Mouse (Mus musculus): ENCODE data around the gene Cnpy1. TPM values are rescaled to one million over a fixed set of nuclear protein-coding genes. Genes with fewer than 3 reads are reported as not detected.
A peak's percentile ranks its signal among the peaks of the same experiment; 100 is the strongest.

Gene Cnpy1
- polyA plus RNA-seq, 1 experiment from 2014 or later: 34.3 TPM

GRCm38 (mm10) chr5:28267576-28267975 lies 22.0 kb upstream of the Cnpy1 start:
- H3K27me3 ChIP-seq (ENCODE audit: control insufficient read depth, insufficient read depth, low read depth, low read length): no peaks in the 10 kb centered on the region
- no peaks in the 10 kb centered on the region for H3K36me3 ChIP-seq (ENCODE audit: control insufficient read depth, insufficient read depth, low read length)
- no peak overlapping the region for H3K4me3 ChIP-seq (ENCODE audit: low read depth, low read length)
- 42% methylated on average over 2 of the region's 2 CpGs for WGBS
- H3K4me2 ChIP-seq (ENCODE audit: low read length): no peak overlapping the region
- H3K4me1 ChIP-seq (ENCODE audit: control insufficient read depth, insufficient read depth, low read length): no peaks in the 10 kb centered on the region
- no peak overlapping the region for H3K27ac ChIP-seq (ENCODE audit: low read length)
- H3K9ac ChIP-seq (ENCODE audit: low read depth, low read length): no peak overlapping the region
- no peaks in the 10 kb centered on the region for H3K9me3 ChIP-seq (replicated peaks; ENCODE audit: control insufficient read depth, low read length, poor library complexity, severe bottlenecking)
- ATAC-seq: no peak

- H3K9ac ChIP-seq (ENCODE audit: low read depth, low read length): no peak overlapping the region
- H3K36me3 ChIP-seq (ENCODE audit: control insufficient read depth, insufficient read depth, low read length): no peaks in the 10 kb centered on the region
- no peak for ATAC-seq
- no peak overlapping the region for H3K4me2 ChIP-seq (ENCODE audit: low read length)
- no peak overlapping the region for H3K27ac ChIP-seq (ENCODE audit: low read length)
- H3K4me1 ChIP-seq (ENCODE audit: control insufficient read depth, insufficient read depth, low read length): no peaks in the 10 kb centered on the region
- no peak overlapping the region for H3K4me3 ChIP-seq (ENCODE audit: low read depth, low read length)
- H3K9me3 ChIP-seq (replicated peaks; ENCODE audit: control insufficient read depth, low read length, poor library complexity, severe bottlenecking): no peaks in the 10 kb centered on the region
- H3K27me3 ChIP-seq (ENCODE audit: control insufficient read depth, insufficient read depth, low read depth, low read length): no peaks in the 10 kb centered on the region
Observed at GRCm38 (mm10) chr5:28265653-28266052, 20.0 kb upstream of the Cnpy1 start.

GRCm38 (mm10) chr5:28263852-28264251 lies 18.2 kb upstream of the Cnpy1 start:
- H3K9me3 ChIP-seq (replicated peaks; ENCODE audit: control insufficient read depth, low read length, poor library complexity, severe bottlenecking): no peaks in the 10 kb centered on the region
- no peak overlapping the region for H3K4me3 ChIP-seq (ENCODE audit: low read depth, low read length)
- H3K9ac ChIP-seq (ENCODE audit: low read depth, low read length): no peak overlapping the region
- H3K27ac ChIP-seq (ENCODE audit: low read length): no peak overlapping the region
- ATAC-seq: no peak
- H3K36me3 ChIP-seq (ENCODE audit: control insufficient read depth, insufficient read depth, low read length): no peaks in the 10 kb centered on the region
- H3K4me2 ChIP-seq (ENCODE audit: low read length): no peak overlapping the region
- H3K4me1 ChIP-seq (ENCODE audit: control insufficient read depth, insufficient read depth, low read length): no peaks in the 10 kb centered on the region
- WGBS: 16% methylated on average over 1 of the region's 1 CpGs
- no peaks in the 10 kb centered on the region for H3K27me3 ChIP-seq (ENCODE audit: control insufficient read depth, insufficient read depth, low read depth, low read length)

- H3K4me1 ChIP-seq (ENCODE audit: control insufficient read depth, insufficient read depth, low read length): no peaks in the 10 kb centered on the region
- no peak overlapping the region for H3K9ac ChIP-seq (ENCODE audit: low read depth, low read length)
- WGBS: 91% methylated on average over 5 of the region's 5 CpGs
- H3K36me3 ChIP-seq (ENCODE audit: control insufficient read depth, insufficient read depth, low read length): no peaks in the 10 kb centered on the region
- no peak overlapping the region for H3K4me3 ChIP-seq (ENCODE audit: low read depth, low read length)
- no peaks in the 10 kb centered on the region for H3K9me3 ChIP-seq (replicated peaks; ENCODE audit: control insufficient read depth, low read length, poor library complexity, severe bottlenecking)
- ATAC-seq: no peak
- H3K4me2 ChIP-seq (ENCODE audit: low read length): no peak overlapping the region
- H3K27ac ChIP-seq (ENCODE audit: low read length): no peak overlapping the region
- no peaks in the 10 kb centered on the region for H3K27me3 ChIP-seq (ENCODE audit: control insufficient read depth, insufficient read depth, low read depth, low read length)
Observed at GRCm38 (mm10) chr5:28262070-28262469, 16.5 kb upstream of the Cnpy1 start.

- WGBS: 86% methylated on average over 1 of the region's 1 CpGs
- H3K4me2 ChIP-seq (ENCODE audit: low read length): no peak overlapping the region
- no peaks in the 10 kb centered on the region for H3K4me1 ChIP-seq (ENCODE audit: control insufficient read depth, insufficient read depth, low read length)
Observed at GRCm38 (mm10) chr5:28259939-28260338, 14.3 kb upstream of the Cnpy1 start.

GRCm38 (mm10) chr5:28259385-28259784 lies 13.8 kb upstream of the Cnpy1 start:
- no peak overlapping the region for H3K27ac ChIP-seq (ENCODE audit: low read length)
- no peaks in the 10 kb centered on the region for H3K9me3 ChIP-seq (replicated peaks; ENCODE audit: control insufficient read depth, low read length, poor library complexity, severe bottlenecking)
- H3K4me1 ChIP-seq (ENCODE audit: control insufficient read depth, insufficient read depth, low read length): no peaks in the 10 kb centered on the region
- ATAC-seq: no peak
- no peak overlapping the region for H3K4me2 ChIP-seq (ENCODE audit: low read length)
- no peaks in the 10 kb centered on the region for H3K36me3 ChIP-seq (ENCODE audit: control insufficient read depth, insufficient read depth, low read length)
- 65% methylated on average over 1 of the region's 1 CpGs for WGBS
- H3K9ac ChIP-seq (ENCODE audit: low read depth, low read length): no peak overlapping the region
- no peak overlapping the region for H3K4me3 ChIP-seq (ENCODE audit: low read depth, low read length)
- no peaks in the 10 kb centered on the region for H3K27me3 ChIP-seq (ENCODE audit: control insufficient read depth, insufficient read depth, low read depth, low read length)

More at GRCm38 (mm10) chr5:28259939-28260338, 14.3 kb upstream of the Cnpy1 start:
- no peak overlapping the region for H3K27ac ChIP-seq (ENCODE audit: low read length)
- no peaks in the 10 kb centered on the region for H3K9me3 ChIP-seq (replicated peaks; ENCODE audit: control insufficient read depth, low read length, poor library complexity, severe bottlenecking)
- no peak for ATAC-seq
- no peak overlapping the region for H3K9ac ChIP-seq (ENCODE audit: low read depth, low read length)
- no peaks in the 10 kb centered on the region for H3K36me3 ChIP-seq (ENCODE audit: control insufficient read depth, insufficient read depth, low read length)
- H3K27me3 ChIP-seq (ENCODE audit: control insufficient read depth, insufficient read depth, low read depth, low read length): no peaks in the 10 kb centered on the region
- no peak overlapping the region for H3K4me3 ChIP-seq (ENCODE audit: low read depth, low read length)

GRCm38 (mm10) chr5:28257816-28258215 lies 12.2 kb upstream of the Cnpy1 start:
- H3K27ac ChIP-seq (ENCODE audit: low read length): no peak overlapping the region
- no peaks in the 10 kb centered on the region for H3K27me3 ChIP-seq (ENCODE audit: control insufficient read depth, insufficient read depth, low read depth, low read length)
- ATAC-seq: no peak
- 81% methylated on average over 4 of the region's 4 CpGs for WGBS
- no peak overlapping the region for H3K9ac ChIP-seq (ENCODE audit: low read depth, low read length)
- H3K9me3 ChIP-seq (replicated peaks; ENCODE audit: control insufficient read depth, low read length, poor library complexity, severe bottlenecking): no peaks in the 10 kb centered on the region
- H3K36me3 ChIP-seq (ENCODE audit: control insufficient read depth, insufficient read depth, low read length): no peaks in the 10 kb centered on the region
- H3K4me3 ChIP-seq (ENCODE audit: low read depth, low read length): no peak overlapping the region
- no peaks in the 10 kb centered on the region for H3K4me1 ChIP-seq (ENCODE audit: control insufficient read depth, insufficient read depth, low read length)
- H3K4me2 ChIP-seq (ENCODE audit: low read length): no peak overlapping the region

GRCm38 (mm10) chr5:28252999-28253398 lies 7.4 kb upstream of the Cnpy1 start:
- no peak overlapping the region for H3K4me3 ChIP-seq (ENCODE audit: low read depth, low read length)
- peaks cover 9% of the 10 kb centered on the region for H3K4me1 ChIP-seq (ENCODE audit: control insufficient read depth, insufficient read depth, low read length)
- H3K27ac ChIP-seq (ENCODE audit: low read length): no peak overlapping the region
- no peak overlapping the region for H3K4me2 ChIP-seq (ENCODE audit: low read length)
- no peak for ATAC-seq
- H3K27me3 ChIP-seq (ENCODE audit: control insufficient read depth, insufficient read depth, low read depth, low read length): no peaks in the 10 kb centered on the region
- H3K9ac ChIP-seq (ENCODE audit: low read depth, low read length): no peak overlapping the region
- H3K36me3 ChIP-seq (ENCODE audit: control insufficient read depth, insufficient read depth, low read length): no peaks in the 10 kb centered on the region
- no peaks in the 10 kb centered on the region for H3K9me3 ChIP-seq (replicated peaks; ENCODE audit: control insufficient read depth, low read length, poor library complexity, severe bottlenecking)
- 85% methylated on average over 4 of the region's 4 CpGs for WGBS

GRCm38 (mm10) chr5:28252260-28252659 lies 6.7 kb upstream of the Cnpy1 start:
- no peak overlapping the region for H3K9ac ChIP-seq (ENCODE audit: low read depth, low read length)
- no peaks in the 10 kb centered on the region for H3K36me3 ChIP-seq (ENCODE audit: control insufficient read depth, insufficient read depth, low read length)
- H3K27ac ChIP-seq (ENCODE audit: low read length): peak overlapping the region; percentile 47
- no peak for ATAC-seq
- H3K9me3 ChIP-seq (replicated peaks; ENCODE audit: control insufficient read depth, low read length, poor library complexity, severe bottlenecking): no peaks in the 10 kb centered on the region
- WGBS: 81% methylated on average over 4 of the region's 4 CpGs
- H3K27me3 ChIP-seq (ENCODE audit: control insufficient read depth, insufficient read depth, low read depth, low read length): no peaks in the 10 kb centered on the region
- H3K4me2 ChIP-seq (ENCODE audit: low read length): no peak overlapping the region
- H3K4me3 ChIP-seq (ENCODE audit: low read depth, low read length): no peak overlapping the region
- H3K4me1 ChIP-seq (ENCODE audit: control insufficient read depth, insufficient read depth, low read length): peaks cover 9% of the 10 kb centered on the region

All from midbrain, embryonic 16.5 days (tissue).